Mouse (Mus musculus): Measurements from ENCODE around the gene Pkp3.

Gene Pkp3

GRCm38 (mm10) chr7:141056976-141057375 lies 21.0 kb upstream of the Pkp3 start:
- no peak for DNase-seq (ENCODE audit: extremely low read depth, insufficient read length, low spot score)

GRCm38 (mm10) chr7:141057541-141057940 lies 20.5 kb upstream of the Pkp3 start:
- DNase-seq (ENCODE audit: extremely low read depth, insufficient read length, low spot score) = no peak

- DNase-seq (ENCODE audit: extremely low read depth, insufficient read length, low spot score) = peak; percentile 22
These were observed 19.2 kb upstream of the Pkp3 start for GRCm38 (mm10) chr7:141058601-141059341.

- no peak for DNase-seq (ENCODE audit: extremely low read depth, insufficient read length, low spot score)
These were observed 18.1 kb upstream of the Pkp3 start for GRCm38 (mm10) chr7:141059929-141060328.

- peak; percentile 68 for DNase-seq (ENCODE audit: extremely low read depth, insufficient read length, low spot score)
These were observed 17.4 kb upstream of the Pkp3 start, which contains the start of gene B4galnt4 for GRCm38 (mm10) chr7:141060426-141061242. Gene B4galnt4 (plus strand): TSS chr7:141061104.

- no peak for DNase-seq (ENCODE audit: extremely low read depth, insufficient read length, low spot score)
These were observed 16.7 kb upstream of the Pkp3 start for GRCm38 (mm10) chr7:141061269-141061692.

- DNase-seq (ENCODE audit: extremely low read depth, insufficient read length, low spot score) = no peak
These were observed 15.5 kb upstream of the Pkp3 start for GRCm38 (mm10) chr7:141062525-141062924.

GRCm38 (mm10) chr7:141063353-141063752 lies 14.7 kb upstream of the Pkp3 start:
- no peak for DNase-seq (ENCODE audit: extremely low read depth, insufficient read length, low spot score)

GRCm38 (mm10) chr7:141064175-141064574 lies 13.8 kb upstream of the Pkp3 start:
- DNase-seq (ENCODE audit: extremely low read depth, insufficient read length, low spot score) = no peak

GRCm38 (mm10) chr7:141064576-141064975 lies 13.4 kb upstream of the Pkp3 start:
- no peak for DNase-seq (ENCODE audit: extremely low read depth, insufficient read length, low spot score)

- DNase-seq (ENCODE audit: extremely low read depth, insufficient read length, low spot score) = no peak
These were observed 9.7 kb upstream of the Pkp3 start for GRCm38 (mm10) chr7:141068351-141068750.

GRCm38 (mm10) chr7:141070058-141070862 lies 7.8 kb upstream of the Pkp3 start:
- no peak for DNase-seq (ENCODE audit: extremely low read depth, insufficient read length, low spot score)

- no peak for DNase-seq (ENCODE audit: extremely low read depth, insufficient read length, low spot score)
These were observed 5.8 kb upstream of the Pkp3 start for GRCm38 (mm10) chr7:141072017-141072745.

GRCm38 (mm10) chr7:141073782-141074181 lies 4.2 kb upstream of the Pkp3 start:
- DNase-seq (ENCODE audit: extremely low read depth, insufficient read length, low spot score) = no peak

- DNase-seq (ENCODE audit: extremely low read depth, insufficient read length, low spot score) = peak; percentile 60
These were observed 858 bp downstream of the Pkp3 start for GRCm38 (mm10) chr7:141078876-141079275.

GRCm38 (mm10) chr7:141079481-141080449 lies 1.7 kb downstream of the Pkp3 start:
- DNase-seq (ENCODE audit: extremely low read depth, insufficient read length, low spot score) = peak; percentile 52

GRCm38 (mm10) chr7:141087894-141088293 lies 9.9 kb downstream of the Pkp3 start:
- no peak for DNase-seq (ENCODE audit: extremely low read depth, insufficient read length, low spot score)

- DNase-seq (ENCODE audit: extremely low read depth, insufficient read length, low spot score) = no peak
These were observed 10.5 kb downstream of the Pkp3 start for GRCm38 (mm10) chr7:141088473-141088872.

GRCm38 (mm10) chr7:141090228-141090627 lies 12.2 kb downstream of the Pkp3 start:
- no peak for DNase-seq (ENCODE audit: extremely low read depth, insufficient read length, low spot score)
